Mouse (Mus musculus) MEL-GATA-1-ER (cell line): Measurements from ENCODE around the gene Rasgrp3.
"Not testable (repeated sequence)": the region's sequence is repeated elsewhere in the genome, so short reads cannot be mapped to it uniquely, and the experiment has no call there.

Experiments used
- DNase-seq: peaks from one replicate; pipeline ENCODE4 v3.0.0-alpha.2; 2012; ENCODE audit warnings: low read depth; ENCODE audit errors: extremely low read depth

Gene Rasgrp3

DNA sequence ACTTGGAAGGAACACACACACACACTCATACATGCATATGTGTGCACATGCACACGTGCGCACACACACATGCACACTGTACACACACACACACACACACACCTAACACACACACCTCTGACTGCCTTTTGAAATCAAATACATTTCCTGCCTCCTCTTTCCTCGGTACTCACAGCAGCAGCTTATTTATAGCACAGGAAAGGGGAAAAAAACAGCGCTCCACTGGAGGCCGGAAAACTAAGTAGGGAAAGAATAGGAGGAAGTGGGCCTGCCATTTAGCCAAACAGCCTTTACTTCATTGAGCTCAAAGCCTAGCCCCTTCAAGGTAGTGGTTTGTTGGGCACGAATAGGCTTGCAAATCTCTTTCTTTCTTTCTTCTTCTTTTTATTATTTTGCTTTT lies at the start of gene Rasgrp3:
TSS of gene Rasgrp3 (plus strand) at position 298 of the 400 bp plus-strand sequence.
- DNase-seq, result no peak

DNA sequence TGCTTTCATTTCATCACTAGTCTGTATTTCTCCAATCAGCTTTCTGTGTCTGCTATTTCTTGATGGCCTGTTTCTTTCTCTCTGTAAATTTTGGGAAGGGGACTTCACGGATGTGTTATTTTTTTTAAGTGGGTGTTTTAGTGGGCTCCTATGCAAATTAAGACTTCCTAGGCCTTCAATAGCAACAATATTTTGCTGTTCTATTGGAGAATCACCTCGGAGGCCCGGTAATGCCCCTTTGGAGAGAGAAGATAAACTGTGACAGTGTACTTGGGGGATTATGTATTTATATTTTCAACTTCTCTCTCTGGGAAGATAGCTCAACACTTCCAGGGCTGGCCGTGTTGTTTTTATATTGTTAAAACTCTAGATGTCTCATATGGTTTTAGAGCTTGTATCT lies 47.3 kb upstream of the Rasgrp3 start:
- no peak for DNase-seq

DNA sequence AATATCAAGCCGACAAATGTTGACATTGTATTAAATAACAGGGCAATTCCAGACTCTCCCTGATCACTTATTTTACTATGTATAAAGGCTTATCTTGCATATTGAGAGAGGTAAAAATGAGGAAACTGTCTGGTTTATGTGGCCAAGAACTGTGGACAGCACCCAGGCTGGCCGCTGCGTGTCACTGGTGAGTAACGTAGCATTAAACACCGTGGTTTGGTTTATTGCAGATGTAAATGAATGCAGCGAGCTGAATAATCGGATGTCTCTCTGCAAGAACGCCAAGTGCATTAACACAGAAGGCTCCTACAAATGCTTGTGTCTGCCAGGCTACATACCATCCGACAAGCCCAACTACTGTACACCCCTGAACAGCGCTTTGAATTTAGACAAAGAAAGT lies 45.6 kb upstream of the Rasgrp3 start:
- DNase-seq, result no peak

DNA sequence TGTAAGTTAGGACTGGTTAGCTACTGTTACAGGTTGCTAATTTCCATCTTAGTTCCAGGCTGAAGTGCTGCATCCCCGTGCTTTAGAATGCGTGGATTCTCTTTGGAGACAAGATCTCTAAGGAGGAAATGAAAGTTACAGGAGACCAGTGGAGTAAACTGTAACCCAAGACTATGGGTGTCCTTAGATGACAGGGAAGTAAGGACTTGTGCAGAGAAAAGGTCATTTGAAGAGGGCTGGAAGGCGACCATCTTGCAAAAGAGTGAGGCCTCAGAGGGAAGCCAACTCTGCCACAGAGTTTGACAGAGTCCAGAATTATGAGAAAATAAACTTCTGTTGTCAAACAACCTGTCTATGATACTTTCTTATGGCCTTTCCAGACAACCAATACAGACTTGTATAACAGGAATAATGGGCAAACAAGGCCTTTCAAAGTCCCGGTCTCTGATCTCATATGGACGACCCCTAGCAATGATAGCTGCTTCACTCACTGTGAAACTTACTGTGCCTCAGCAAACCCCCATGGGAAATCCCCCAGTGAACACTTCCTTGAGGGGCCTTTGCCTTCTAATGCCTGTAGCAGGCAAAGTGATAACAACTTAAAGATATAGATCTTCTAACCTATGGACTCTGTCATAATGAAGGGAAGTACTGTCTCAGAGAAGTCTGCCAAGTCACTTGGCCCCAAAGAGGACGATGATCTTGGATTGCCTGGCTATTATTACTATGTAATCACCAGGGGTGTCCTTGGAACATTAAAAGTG lies 44.1 kb upstream of the Rasgrp3 start:
- DNase-seq, result no peak

DNA sequence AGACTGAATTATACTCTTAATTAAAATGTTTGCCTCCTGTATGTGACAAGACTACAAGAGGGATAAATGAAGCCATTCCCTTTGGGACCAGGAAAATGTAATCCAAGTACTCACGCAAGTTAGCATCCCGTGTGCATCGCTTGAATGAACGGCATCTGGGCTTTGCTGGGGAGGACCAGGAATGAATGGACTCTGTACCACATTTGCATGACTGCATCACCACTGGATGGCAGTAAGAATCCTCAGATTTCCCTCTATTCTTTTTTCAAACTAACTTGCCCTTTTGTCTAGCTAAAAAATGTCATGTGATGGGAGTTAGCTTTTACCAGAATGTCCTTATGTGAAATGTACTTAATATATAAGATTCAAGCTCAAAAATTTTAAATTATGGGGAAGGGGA lies 29.3 kb upstream of the Rasgrp3 start:
- no peak for DNase-seq

DNA sequence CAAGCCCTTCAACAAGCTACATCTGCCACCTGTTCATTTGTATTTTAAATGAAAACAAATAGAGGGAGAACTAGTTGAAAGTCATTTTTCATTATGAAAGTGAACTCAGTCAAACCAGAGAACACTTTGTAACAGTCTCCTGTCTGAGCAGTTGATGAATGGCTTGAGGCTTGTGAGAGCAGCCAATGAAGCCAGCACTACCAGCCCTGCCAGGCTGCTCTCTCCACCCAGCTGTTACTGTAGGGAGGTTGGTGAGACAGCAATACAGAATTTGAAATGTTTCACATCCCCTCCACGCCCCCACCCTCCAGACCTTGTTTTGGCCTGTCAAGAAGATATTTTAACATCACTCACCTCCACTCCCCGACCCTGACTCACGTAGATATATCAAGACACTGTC lies 18.8 kb upstream of the Rasgrp3 start:
- no peak for DNase-seq

DNA sequence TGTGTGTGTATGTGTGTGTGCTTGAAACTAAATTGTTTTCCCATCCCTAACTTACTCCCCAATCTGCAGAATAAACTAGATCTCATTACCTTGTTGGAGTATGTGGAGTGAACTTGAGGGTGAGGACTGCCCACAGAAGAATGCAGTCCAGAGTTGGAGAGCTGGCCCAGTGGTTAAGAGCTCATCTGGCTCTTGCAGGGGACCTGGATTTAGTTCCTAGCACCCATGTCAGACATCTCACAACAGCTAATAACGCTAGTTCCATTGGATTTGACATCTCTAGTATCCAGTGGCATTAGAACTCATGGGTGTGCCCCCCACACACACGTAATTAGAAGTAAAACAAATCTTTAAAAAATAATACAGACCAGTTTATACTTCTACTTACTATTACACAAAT lies 1.5 kb upstream of the Rasgrp3 start:
- DNase-seq, result no peak

DNA sequence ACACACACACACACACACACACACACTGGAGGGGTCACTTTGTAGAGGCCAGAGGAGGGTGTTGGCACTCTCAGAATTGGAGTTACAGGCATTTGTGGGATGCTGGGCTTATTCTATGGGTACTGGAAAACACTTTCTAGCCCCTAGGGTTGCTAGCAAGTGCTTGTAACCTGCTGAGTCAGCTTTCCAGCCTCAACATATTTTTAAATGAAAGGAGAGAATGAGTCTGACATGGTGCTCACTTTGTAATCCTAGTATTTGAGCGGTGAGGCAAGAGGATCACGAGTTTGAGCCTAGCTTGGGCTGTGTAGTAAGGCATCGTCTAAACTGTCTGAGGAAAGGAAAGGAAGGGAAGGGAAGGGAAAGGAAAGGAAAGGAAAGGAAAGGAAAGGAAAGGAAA lies 825 bp upstream of the Rasgrp3 start:
- no peak for DNase-seq

DNA sequence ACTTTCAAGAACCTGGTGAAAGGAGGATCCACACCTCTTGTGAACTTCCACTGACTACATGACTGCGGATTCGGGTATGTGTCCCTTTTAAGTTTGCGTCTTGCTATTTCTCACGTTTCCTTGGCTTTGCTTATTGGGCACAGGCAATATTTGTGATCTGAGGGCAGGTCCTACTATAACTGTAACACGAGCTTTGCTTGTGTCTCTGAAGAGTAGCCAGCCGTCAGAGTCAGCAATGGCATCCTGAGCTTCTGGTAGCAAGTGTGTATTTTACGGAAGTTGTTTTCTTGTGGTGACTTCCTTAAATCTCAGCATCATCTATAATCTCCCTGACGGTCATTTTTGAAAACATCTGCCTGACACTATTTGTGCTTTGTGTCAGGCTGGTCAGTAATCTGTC lies 399 bp downstream of the Rasgrp3 start:
- no peak for DNase-seq

DNA sequence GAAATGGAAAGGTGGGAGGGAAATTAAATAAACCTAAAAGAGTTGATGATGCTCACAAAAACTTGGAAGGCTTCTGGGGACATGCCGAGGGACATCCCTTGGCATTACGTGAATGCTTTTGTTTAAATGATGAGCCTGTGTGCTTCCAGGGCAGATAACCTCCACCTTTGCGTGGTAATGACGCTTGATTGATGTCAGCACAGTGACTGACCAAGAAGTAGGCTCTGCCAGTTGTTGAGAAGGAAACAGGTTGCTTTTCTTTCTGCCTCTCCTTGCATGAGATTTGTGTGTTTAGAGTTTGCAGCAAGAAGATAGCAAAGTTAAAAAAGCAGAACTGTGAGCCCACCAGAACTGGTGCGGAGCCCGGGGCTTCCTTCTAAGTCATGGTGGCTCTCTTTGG lies 1.1 kb downstream of the Rasgrp3 start:
- no peak for DNase-seq

DNA sequence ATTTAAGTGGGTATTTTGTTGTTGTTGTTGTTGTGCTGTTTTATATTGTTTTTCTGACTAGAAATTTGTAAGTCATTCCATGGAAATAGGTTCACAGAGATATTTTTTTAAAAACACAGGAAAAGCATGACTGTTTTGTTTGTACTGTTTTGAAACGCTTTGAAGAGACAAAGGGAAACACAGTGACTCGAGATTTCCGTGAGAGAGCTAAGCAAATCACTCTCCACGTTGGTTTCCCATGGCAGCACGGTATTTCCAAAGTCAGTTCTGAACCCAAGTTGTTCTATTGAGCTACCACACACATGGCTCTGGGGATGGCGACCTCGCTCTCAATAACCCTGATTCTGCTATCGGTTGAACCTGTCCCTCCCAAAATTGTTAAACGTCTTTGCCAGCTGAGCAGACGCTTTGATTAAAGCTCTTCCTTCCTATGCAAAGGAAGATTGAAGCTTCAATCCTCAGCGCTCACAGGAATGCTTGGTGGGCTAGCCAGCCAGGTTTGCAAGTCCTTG lies 1.6 kb downstream of the Rasgrp3 start:
- DNase-seq, result no peak

DNA sequence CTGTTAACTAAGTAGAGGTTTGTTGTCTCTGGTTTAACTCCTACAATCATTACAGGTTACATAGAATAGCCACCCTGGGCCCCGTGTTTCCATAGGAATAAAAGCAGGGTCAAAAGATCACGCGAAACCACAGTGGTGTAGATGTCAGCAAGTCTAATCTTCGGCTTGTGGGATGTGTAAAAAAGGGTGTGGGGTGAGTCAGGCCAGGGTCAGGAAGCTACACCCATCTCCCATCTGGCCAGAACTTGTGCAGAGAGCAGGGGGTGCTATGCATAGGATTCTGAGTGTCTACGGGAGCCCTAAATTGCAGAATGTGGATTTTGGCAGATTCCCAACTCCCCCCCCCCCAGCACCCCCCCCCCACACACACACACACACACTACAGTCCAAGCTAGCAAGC lies 2.5 kb downstream of the Rasgrp3 start:
- DNase-seq, result no peak

DNA sequence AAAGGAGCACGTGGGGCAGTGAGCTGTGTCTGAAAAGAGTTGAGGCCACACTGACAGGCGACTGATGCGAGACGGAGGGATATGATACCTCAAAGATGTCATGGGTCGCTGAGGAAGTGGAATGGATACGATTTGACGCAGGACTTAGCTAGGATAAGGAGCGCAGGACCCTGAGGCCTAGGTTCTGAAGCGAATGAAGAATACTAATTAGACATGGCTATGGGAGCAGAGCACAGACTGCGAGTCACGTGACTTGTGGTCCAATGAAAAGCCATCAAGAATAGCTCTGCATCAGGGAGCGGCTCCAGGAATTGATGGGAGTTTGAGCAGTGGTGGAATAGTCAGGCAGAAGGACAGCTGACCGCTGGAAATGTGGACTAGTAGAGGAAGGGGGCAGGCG lies 3.4 kb downstream of the Rasgrp3 start:
- no peak for DNase-seq

DNA sequence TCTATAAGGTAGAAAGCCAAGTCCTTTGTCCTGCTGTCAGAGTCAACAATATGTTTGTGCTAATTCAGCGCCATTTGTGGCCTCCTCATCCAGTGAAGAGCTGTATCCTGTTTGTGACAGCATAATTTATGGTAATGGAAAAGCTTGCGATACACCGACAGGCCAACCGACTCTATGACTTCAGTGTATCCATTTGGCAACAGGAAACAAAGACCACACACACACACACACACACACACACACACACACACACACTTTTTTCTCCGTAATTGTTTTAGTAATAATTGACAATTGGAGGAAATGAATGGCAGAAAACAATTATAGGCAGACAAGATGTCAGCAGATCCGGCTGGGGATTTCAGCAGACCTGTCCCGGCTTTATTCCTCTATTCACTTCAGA lies 4.9 kb downstream of the Rasgrp3 start:
- no peak for DNase-seq

DNA sequence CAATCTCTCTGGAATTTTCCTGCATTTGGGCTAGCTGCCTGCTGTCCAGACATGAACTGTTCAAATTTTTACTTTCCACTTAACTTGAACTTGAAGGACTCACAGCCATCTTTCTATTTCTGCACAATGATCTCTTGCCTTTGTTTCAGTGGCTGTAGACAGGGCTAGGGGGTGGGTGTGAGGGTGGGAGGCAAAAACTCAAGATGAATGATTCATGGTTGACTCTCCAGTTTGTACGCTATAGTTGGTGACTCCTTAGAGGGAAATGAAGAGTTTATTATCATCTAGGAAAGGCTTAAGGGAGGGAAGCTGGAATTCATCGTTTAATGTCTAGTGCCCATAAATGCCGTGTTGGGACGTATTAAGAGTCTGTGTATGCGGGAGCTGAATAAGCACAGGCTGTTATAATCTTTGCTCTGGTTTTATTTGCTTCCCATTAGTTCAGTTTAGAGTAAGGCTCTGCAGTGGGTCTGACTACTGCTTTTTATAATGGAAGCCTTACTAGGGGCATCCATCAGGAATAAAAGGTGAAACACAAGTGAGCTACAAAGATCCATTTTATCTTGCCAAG lies 5.6 kb downstream of the Rasgrp3 start:
- DNase-seq, result no peak

DNA sequence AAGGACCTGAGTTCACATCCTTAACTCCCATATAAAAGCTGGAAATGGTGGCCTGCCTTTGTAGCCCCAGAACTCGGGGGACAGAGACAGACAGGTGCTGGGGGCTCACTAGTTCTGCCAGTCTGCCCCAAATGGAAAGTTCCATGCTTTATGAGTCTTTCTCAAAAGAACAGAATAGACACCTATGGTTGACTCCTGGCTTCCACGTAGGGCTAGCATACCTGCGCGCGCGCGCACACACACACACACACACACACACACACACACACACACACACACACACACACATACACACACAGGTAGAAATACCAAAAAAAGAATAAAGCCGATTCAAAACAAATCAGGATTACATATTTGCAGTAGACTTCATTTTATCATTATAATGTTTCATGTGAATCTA lies 6.7 kb downstream of the Rasgrp3 start:
- DNase-seq, result no peak

DNA sequence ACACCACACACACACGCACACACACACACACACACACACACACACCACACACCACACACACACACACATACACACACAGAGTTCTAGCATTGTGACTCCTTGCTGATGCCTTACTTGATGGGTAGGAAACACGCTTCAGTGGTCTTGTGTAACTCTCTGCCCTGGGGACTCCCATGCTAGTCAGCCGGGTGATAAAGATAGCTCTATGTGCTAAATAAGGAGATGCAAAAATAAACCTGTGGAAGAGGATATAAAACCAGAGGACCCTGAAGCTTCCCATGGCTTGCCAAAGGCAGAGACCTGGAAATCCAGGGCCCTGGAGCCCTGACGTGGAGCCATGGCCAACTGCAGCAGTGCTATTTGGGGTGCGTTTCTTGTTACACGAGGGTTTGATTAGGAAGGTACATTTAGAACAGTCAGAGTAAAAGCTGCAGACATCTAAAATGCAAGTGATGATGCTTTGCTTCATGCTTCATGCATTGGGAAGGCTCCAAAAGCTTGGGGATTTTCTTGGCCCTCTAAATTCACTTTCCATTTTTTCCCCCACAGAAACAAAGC lies 7.4 kb downstream of the Rasgrp3 start:
- DNase-seq, result no peak

DNA sequence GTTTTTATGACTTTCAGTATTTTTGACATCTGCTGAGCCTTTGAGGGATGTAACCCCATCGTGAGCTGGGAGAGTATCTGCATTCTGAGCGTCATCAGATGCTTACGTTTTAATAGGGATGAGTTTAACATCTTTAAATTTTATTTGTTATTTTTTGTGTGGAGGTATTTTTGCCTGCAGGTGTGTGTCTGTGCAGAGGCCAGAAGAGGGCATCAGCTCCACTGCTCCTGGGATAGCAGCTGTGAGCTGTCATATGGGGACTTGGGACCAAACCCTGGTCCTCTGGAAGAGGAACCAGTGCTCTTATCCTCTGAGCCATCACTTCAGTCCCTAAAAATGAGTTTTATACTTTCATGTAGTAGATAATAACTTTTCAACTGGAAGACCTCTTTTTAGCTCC lies 12.6 kb downstream of the Rasgrp3 start:
- DNase-seq, result no peak

DNA sequence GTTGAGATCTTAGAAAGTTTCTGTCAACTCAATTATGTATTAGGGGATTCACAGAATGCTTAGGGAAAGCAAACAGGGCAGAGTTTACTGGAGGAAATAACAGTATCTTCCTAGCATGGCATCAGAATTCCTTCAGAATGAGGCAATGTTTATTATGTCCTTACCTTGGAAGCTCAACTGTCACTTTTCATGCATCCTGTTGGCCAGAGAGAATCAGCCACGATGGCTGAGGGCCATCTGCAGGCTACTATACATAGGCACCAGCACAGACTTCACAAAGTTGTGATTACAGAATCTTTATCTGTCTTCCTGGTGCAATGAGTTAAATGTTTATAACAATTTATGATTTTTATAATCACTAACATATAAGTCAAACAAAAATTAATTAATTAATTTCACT lies 13.3 kb downstream of the Rasgrp3 start:
- no peak for DNase-seq

DNA sequence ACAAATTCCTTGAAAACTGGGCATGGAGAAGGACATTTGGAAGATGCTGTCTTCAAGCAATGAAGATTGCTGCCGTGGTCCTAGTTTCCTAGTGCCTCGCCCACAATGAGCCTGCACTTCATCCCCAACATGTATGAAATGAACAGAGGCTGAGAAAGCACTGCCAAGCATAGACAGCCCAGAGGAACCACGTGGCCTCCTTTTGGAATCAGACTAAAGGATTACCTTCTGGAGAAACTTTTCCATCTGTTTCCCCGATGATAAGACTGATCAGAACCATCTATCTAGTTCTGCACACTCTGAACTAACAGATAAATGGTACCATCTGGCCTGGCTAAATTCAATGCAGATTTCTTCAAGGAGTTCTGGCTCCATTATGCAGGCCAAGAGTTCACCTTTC lies 16.6 kb downstream of the Rasgrp3 start:
- DNase-seq, result no peak

DNA sequence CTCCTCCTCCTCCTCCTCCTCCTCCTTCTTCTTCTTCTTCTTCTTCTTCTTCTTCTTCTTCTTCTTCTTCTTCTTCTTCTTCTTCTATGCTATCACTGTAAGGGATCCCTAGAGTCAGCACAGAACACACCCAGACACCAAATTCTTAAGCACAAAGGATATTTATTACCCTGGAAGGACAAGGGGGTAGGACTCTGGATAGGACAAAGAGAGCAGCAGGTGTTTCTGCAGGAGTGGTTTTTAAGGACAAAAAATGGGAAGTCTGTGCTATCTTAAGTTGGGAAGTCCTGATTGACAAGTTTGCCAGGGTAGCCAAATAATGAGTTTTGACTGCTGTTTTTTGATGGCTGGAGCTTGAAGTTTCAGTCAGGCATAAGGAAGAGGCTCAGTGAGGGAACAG lies 17.9 kb downstream of the Rasgrp3 start:
- no peak for DNase-seq

DNA sequence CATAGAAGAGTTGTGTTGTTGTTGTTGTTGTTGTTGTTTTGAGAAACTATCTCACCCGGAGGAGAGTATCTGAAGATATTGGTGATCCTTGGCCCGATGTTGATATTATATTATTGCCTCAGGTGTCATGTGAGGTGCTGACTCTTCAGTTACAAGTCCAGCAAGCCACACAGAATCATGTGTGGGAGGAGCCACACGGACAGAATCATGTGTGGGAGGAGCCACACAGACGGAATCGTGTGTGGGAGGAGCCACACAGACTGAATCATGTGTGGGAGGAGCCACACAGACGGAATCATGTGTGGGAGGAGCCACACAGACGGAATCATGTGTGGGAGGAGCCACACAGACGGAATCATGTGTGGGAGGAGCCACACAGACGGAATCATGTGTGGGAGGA lies 20.4 kb downstream of the Rasgrp3 start:
- DNase-seq, result not testable (repeated sequence)

DNA sequence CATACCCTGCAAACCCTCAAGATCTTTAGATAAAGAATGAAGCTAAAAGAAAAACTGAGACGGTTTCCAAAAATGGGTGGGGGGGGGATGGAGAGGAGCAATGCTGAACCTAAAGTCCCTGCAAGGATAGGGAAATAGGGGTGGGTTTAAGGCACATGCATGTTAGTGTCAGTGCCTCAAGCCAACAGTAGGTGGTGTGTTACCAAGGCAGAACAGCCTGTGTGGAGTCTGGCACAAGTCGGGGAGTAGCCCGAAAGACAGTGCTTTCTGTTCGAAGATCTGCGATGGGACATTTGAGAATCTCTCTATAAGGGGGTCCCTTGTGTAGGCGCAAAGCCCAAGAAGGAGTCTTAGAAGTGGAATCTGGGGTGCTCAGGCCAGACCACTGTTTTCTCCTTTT lies 24.9 kb downstream of the Rasgrp3 start:
- DNase-seq, result no peak
